Mouse (Mus musculus): ENCODE results near the gene Slco3a1. TPM values are rescaled to one million over a fixed set of nuclear protein-coding genes. Genes with fewer than 3 reads are reported as not detected.

Slco3a1 gene
- total RNA-seq, 4 experiments from 2014 or later: 120 to 156 (median 130) TPM

DNA sequence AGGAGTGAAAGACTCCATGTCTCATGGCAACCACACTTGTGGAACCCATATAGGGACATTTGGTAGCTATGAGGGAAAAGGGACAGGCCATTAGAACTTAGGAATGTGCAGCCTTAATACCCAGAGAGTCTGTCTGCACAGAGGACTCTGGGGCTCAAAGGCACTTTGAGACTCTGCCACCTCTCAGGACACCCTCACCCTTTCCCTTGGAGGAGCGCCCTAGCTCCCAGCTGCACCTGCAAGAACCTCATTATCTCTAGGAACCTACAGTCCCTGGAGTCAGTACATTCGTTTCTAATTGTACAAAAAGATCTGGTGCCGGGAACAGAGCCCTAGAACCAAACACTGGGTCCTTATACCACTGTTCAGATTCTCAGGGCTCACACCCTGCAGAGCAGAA is 66.4 kb downstream of the Slco3a1 start:
- no peak for DNase-seq (ENCODE audit: low spot score)

GRCm38 (mm10) chr7:74487727-74488126 is 66.9 kb downstream of the Slco3a1 start:
- no peak for DNase-seq (ENCODE audit: low spot score)

- DNase-seq (ENCODE audit: low spot score): no peak
Observed at GRCm38 (mm10) chr7:74486083-74486482, 68.5 kb downstream of the Slco3a1 start.

DNA sequence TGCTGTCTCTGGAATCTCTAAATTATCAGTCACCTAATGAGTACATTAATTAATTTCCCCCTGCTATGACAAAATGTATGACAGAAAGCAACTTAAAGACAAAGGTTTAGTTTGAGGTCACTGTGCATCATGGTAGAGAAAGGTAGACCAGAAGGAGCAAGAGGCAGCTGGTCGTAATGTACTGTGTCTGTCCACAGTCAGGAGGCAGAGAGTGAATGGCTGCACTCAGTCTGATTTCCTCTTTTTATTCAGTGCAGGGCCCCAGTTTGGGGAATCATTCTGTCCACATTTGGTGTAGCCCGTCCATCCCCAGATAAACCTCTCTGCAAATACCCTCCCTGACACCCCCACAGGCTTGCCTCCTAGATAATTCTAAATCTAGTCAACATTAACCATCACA is 68.9 kb downstream of the Slco3a1 start:
- DNase-seq (ENCODE audit: low spot score): no peak

DNA sequence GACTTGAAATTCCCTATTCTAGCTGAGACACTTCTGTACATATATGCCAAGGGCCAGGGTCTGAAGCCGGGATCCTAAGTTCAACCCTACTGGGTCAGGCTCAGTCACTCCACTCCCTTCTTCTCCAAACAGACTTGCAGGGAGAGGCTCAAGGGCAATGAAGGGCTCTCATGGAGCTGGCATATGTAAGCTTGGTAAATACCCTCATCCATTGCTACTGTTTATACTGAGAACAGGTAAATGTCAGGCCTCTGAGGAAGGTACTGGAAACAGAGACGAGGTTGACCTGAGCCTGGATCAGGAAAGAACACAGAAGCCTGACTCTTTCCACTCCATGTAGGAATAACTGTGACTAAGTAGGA is 70.6 kb downstream of the Slco3a1 start:
- no peak for DNase-seq (ENCODE audit: low spot score)

GRCm38 (mm10) chr7:74483294-74484023 is 71.1 kb downstream of the Slco3a1 start:
- no peak for DNase-seq (ENCODE audit: low spot score)

GRCm38 (mm10) chr7:74471740-74472139 is 82.8 kb downstream of the Slco3a1 start:
- DNase-seq (ENCODE audit: low spot score): no peak

- DNase-seq (ENCODE audit: low spot score): no peak
Observed at GRCm38 (mm10) chr7:74466886-74467285, 87.7 kb downstream of the Slco3a1 start.

GRCm38 (mm10) chr7:74464638-74465037 is 89.9 kb downstream of the Slco3a1 start:
- no peak for DNase-seq (ENCODE audit: low spot score)

DNA sequence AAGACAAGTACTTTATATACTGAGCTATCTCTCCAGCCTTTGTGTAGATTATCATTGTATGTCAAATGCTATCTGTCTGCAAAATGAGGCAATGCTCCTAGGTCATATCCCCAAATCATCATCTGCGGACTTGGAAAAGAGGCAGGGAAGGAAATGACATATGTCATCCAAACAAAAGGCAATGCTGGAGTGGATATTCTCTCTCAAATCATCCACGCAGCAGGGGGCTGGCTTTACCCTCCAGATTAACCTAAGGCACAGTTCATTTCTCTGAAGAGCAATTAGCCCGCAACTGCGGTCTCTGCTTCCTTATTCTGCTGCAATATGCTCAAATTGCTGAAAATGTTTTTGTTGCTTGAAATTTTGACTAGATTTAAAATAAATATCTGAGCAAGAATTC is 92.1 kb downstream of the Slco3a1 start:
- no peak for DNase-seq (ENCODE audit: low spot score)

DNA sequence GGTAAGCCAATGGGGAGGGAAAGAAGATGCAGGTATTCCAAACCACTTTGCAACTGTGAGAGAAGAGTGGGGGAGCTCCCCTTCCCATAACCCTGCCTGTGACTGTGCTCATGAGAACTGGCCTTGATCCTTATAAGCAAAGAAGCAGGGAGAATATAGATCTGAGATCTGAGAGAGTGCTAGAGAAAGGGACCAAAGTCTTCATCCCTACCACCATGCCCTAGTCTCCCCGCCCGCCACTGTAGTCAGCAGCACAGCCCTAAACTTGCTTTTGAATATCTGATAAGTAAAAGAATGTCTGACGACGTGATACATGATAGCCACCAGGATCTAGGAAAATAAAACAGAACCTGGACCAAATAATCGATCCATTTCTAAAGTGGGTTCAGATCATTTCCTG is 92.8 kb downstream of the Slco3a1 start:
- DNase-seq (ENCODE audit: low spot score): no peak

DNA sequence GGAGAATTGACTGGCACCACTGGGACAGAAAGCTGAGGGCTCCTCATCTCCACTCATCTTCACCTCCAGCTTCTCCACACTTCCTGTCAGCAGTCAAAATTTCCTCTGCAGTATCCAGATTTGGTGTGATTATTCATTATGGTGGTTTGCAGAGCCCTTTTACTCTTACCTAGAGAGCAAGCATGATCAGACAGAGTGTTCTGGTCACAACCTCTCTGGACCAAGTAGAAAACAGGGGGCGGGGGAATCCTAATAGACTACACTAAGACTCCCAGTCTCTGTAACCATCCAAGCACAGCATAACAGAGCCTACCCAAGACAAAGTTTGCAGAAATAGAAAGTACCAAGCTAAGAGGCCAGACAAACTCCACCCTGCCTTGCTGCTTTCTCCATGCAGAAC is 93.4 kb downstream of the Slco3a1 start:
- no peak for DNase-seq (ENCODE audit: low spot score)

DNA sequence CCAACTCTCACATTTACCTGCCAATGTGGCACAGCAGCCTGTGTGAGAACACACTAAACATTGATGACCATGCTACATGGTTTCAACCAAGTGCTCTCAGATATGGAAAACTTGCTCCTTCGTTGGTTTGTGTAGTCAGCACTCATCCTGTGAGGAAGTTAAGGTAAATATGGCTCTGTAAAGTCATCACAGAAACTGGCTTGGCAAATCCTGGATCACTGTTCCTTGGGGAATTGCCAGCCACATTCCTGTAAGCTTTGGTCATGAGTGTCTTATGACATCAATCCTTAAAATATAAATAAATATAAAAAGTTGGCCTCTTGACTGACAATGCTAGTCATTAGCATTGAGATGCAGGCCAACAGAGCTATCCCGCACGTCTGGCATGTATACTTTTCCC is 94.8 kb downstream of the Slco3a1 start:
- peak; percentile 36 for DNase-seq (ENCODE audit: low spot score)

DNA sequence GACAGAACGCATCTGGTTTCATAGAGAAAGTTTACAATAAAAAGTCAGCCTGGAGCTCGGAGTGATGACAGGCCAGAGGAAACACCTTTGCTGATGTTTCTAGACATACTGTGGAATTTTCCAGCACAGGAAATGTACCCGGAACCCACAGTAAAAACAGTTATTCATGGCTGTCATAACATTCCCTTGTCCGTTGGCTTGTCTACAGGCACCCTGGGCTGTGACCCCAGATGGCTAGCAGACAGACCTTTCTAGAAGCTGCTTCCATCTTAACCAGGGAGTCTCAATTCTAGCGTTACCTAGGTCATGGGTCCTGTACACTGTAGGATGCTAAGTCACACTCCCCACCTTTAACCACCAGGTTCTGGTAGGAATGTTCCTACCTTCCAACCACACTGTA is 95.3 kb downstream of the Slco3a1 start:
- no peak for DNase-seq (ENCODE audit: low spot score)

DNA sequence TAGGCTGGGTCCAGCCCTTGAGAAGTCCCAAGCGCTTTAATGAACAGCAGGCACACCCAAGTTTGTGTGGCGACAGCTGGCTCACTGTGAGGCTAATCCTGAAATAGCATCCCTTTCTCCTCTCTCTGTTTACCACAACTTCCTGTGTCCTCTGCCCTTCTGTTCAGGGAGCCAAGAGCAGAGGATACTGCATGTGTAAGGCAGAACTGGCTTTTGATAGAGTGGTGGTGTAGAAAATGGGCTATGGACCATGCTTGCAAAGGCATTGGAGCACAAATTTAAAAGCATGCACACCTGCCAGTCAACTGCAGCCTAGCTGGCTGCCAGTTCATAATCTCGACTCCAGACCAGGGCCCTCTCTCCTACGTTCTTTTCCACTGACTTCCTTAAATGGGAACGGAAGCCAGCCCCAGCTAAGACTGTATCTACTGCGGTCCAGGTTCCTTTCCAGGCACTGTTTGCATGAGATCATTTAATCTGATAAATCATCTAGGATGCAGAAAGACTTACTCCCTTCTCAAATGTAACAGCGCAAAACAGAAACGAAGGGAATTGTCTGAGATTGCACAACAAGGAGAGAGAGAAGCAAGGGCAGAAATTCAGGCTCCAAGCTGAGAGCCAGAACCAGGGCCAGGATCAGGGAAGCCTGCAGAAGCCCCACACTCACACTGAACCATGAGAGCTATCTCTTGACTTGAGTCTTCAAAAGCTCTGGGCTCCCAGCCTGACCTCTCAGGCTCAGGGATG is 95.9 kb downstream of the Slco3a1 start:
- peak; percentile 64 for DNase-seq (ENCODE audit: low spot score)

DNA sequence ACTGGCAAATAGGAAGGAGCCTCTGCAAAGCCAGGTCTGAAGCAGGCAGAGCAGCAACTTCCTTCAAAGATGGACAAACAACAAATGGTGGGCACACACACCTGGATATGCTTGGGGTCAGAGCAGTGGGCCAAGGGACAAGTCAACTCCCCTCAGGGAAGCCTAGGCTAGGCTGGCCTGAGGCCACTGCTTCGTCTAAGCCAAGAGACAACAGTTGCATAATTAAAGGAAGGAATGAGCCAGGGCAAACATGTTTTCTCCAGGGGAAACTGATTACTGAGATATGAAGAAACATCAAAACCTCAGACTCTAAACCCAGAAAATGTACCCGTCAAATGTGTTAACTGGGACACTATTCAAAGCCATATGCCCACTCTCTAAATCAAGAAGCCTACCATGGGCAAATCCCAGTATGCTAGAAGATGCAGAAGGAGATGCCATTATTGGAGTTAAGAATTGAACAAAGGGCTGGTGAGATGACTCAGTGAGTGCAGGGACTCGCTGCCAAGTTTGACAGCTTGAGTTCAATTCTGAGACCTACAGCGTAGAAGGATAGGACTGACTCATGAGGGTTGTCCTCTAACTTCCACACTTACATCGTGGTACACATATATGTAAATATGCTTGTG is 97.1 kb downstream of the Slco3a1 start:
- DNase-seq (ENCODE audit: low spot score): peak; percentile 62

- DNase-seq (ENCODE audit: low spot score): no peak
Observed at GRCm38 (mm10) chr7:74456781-74457180, 97.8 kb downstream of the Slco3a1 start.

DNA sequence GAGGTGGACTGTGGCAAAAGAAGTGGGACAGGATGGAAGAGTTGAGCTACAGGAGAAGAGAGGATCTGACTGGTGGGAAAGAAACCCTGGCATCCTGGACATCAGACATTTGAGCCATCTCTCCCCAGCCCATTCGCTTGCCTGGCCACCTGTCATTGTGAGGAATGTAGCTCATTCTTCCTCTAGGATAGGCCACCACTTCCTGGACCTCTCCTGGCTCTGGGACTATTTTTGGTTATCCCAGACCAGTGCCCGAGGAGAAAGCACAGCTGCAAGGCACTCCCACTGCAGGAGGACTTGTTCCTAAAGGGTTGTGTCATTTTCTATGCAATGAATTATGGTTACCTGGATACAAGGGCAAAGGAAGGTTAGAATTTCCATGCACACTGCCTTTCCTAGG is 103.5 kb downstream of the Slco3a1 start:
- no peak for DNase-seq (ENCODE audit: low spot score)

DNA sequence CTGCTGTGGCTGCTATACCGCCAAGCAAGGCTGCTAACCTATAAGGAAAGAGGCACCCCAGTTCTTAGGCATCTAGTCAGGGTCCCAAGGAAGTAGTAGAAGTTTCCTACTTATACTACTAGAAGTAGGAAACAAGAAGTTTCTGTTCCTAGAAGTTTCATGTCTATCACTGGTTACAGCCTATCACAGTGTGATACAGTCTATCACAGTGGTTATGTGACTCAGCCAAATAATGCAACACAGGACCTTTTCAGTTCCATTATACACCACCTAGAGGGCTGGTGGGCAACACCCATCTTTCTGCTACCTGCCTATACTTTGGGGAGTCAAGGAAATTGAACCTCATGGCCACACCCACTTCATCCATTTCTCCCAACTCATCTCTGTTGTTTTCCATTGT is 104.8 kb downstream of the Slco3a1 start:
- DNase-seq (ENCODE audit: low spot score): no peak

GRCm38 (mm10) chr7:74447781-74448180 is 106.8 kb downstream of the Slco3a1 start:
- no peak for DNase-seq (ENCODE audit: low spot score)

- DNase-seq (ENCODE audit: low spot score): no peak
Observed at GRCm38 (mm10) chr7:74445148-74445547, 109.4 kb downstream of the Slco3a1 start.

GRCm38 (mm10) chr7:74442380-74442779 is 112.2 kb downstream of the Slco3a1 start:
- no peak for DNase-seq (ENCODE audit: low spot score)

DNA sequence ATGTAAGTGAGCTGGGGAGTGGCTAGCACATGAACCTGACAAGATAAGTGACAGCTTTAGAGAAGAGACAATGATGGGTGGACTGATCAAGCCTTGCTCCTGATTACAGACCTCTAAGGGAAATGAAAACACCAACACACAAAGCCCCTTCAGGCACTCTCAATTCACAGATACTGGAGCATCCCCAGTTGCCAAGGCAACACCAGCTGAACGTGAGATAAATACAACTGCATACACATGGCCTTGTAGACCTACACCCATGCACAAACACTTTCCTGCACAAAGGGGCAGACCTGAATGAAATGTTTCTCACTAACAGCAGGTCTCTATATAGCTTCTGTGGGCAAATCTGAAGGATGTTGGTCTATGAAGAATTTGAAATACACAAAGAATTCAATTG is 117.0 kb downstream of the Slco3a1 start:
- no peak for DNase-seq (ENCODE audit: low spot score)
